Mouse (Mus musculus): ENCODE results near the gene Kif1c.

Gene Kif1c

DNA sequence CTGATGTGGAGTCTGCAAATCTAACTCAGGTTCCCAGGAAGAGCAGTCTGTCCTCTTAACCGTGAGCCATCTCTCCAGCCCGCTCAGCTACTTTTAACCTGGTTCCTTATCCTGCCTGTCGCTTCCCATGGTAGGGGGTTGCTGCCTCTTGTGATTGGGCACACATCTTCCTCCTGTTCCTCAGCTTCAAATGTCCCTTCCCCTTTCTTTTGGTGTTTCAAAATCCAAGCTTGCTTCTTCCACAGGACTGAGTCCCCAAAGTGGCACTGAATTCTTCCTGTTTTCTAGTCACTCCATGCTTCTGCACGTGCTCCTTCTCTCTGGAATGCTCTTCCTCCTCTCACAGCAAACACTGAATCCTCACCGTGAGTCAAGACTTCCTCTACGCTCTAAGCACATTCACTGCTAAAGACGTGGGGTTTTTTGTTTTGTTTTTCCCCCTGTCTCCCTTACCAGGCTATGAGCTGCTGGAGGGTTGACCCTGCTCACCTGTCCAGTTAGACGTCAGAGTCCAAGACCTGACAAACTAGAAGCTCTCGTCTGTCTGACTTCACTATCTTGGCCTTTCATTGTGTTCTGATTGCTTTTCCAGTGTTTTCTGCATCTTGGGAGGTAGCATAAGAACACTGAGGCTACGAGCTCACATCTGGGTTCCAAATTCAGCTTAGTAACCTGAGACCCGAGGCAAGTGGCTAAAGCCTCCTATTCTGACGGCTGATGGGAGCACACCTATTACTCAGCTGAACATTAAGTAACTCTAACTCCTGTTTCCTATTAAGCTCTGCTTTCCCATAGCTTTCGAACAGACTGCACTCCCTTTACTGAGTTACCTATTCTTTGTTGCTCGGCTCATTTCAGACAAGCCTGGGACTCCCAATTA, 32.8 kb upstream of the Kif1c start:
- no peak for DNase-seq

DNA sequence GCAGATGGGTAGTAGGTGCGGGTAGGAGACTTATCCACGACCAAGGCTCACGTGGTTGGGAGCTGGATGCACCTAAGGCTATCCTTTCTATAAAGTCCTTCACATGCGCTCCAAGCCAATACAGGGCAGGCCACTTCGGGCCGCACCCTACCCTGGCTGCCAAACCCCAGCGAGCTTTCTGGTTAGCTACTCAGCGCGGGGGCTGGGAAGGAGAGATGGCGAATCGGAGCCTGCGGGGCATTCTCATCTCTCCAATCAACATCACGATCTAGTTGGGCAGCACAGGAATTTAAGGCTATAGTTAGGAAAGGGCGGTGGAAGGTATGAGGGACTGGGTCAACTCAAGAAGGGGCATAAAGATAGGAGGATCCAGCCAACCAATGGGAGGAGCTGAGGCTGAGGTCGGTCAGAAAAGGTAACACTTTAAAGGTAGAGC, 32.0 kb upstream of the Kif1c start:
- DNase-seq: no peak

DNA sequence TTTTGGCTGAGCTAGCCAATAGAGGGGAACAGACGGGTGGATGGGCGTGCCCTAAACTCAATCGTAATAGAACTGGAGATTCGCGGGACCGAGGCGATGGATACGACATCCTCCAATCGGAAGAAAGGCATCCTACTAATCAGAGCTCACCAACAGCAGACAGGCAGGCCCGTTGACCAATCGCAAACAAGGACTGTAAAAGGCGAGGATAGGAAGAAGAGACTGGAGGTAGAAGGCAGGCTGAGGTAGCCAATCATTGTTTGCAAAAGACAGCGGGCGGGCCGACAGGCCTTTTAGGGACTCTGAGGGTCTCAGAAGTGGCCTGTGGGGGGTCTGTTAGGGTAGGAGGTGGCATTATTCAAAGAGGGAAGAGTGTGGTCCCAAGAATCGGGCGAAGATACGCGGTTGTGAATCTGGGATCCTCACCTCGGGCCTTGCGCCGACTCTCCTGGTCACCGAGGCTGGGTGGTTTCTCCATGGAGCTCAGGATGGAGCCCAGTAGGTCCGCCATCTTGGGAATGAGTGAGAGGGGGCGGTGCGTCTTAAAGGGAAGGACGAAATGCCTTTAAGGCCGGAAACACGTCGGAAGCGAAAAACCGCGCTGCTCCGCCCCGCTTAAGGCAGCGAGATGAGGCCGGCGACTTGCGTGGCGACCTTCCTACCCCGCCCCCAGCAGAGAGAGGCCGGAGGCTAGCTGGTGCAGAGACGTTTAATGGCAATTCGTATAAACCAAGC, 31.4 kb upstream of the Kif1c start, which contains the start of gene Spag7:
Spag7 (minus strand) TSS at position 646 of the 735 bp plus-strand sequence.
- DNase-seq: peak; percentile 99

DNA sequence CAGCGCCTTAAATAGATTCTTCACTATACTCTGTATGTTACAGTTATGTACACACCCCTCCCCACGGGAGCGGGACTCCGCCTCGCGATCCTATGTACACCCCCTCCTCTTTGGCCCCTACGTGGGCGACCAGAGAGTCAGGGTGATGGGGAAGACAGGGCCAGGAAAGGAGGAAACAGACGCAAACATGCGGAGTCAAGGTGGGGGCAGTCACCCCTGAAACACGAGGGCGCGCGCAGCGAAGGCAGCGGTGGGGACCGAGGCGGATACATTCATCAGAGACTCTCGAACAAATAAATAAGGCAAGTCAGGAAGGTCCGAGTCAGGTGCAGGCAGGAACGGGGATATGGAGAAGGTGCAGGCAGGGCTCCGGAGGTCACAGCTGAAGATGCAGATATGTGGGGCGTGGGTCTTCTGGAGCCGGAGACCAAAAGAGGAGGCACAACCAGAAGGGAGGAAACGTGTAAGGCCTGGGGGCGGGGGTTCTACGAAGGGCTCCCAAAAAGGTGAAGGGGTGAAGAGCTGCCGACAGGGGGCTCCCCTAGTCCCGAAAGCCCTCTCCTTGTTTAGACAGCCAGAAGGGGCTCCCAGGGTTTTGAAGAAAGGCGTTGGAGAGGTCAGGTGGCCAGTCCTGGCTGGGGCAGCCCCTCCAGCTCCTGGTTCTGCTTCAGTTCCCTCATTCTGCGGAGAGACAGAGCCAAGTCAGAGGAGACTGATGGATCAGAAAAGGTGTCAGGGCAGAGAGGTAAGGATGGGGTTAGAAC, 30.6 kb upstream of the Kif1c start:
- peak; percentile 78 for DNase-seq

DNA sequence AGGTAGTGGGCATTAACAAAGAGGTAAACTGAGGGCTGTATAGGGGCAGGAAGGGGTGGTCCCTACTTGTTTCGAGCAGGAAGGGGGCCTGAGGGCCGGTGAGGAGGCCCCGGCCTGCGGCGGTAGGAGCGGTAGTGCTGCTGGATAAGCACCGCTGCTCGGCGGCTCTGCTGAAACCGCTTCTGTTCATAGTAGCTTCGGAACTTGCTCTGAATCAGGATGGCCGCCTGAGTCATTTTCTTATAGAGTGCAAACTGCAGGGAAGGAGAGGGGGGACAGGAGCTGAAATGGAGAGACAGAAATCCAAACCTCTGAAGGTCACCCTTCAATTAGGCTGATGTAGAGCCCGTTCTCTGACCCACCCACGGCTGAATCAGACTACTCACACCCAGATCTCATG, 29.9 kb upstream of the Kif1c start:
- no peak for DNase-seq

DNA sequence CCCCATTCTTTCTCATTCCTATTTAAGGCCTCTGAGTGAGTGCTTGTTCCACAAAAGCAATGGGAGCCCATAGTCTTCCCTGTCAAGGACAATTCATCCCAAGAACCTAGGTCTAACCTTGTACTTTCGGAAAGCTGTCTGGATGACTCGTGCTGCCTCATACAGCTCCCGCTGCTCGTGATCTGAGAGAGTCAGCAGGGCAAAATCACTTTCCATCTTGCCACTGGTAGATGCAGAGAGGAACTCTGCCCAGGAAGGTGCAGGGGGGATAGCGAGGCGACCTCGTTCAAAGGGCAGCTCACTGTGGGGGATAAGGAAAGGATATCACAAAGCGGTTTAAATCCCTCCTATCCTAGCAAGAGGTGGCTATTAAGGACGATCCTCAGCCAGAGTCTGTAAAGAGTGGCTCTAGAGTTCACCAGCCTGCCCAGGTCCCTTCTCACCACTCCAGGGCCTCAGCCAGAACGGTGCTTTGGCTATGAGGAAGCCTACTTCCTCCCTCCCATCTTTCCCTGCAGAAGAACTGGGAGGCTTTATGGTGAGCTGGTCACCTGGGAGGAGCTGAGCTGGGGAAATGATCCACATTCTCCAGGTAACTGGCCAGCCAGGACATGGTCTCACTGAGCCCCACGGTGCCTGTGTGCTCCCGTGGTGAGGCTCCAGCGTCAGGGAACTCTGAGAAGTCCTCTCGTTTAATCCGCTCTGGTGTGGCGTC, 28.9 kb upstream of the Kif1c start:
- DNase-seq: peak; percentile 36

DNA sequence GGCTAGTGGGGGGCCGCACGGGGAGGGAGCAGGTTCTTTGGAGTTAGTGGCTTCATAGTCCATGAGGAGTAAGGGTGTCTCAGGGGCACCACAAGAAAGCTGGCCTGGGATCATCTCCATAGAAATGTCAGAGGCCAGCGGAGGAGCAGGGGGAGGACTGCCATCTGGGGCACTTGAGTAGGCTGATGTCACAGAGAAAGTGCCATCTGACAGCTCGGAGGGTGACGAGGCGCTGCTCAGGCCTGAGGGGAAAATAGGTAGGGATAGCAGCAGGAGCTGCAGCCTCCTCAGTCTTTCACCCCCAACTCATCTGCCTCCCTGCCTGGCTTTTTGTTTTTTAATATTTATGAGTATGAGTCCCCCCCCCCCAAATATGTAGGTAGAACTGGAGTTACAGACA, 26.3 kb upstream of the Kif1c start:
- no peak for DNase-seq

DNA sequence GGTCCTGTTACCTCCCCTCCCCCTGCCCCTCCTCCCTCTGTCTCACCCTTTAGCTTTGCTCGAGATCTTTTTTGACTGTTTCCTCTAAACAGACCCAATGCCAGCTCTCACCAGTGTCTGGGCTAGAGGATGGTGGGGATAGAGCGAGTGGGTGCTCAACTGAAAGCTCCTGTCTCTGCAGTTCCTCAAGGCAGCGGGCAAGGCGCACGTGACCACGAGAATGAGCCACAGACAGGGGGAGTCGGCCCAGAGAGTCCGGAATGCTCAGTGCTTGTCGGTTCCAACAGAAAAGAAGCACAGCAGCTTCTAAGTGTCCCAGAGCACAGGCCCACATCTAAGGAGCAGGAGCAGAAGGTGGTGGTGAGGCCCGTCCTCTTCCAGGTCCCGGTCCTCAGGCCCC, 25.8 kb upstream of the Kif1c start:
- no peak for DNase-seq

DNA sequence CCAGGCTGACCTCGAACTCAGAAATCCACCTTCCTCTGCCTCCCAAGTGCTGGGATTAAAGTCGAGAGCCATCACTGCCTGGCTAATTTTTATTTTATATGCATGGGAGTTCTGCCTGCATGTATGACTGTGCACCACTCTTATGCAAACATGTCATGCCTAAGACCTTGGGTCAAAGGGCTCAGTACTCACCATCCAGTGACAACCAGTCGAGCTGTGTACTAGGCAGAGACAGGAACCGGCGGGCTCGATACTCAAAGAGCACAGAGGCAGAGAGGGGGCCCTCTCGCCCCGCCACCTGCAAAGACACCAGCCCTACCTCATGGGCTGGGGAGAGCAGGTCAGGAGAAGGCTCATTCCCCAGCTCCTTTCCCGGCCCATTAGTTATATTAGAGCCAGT, 22.3 kb upstream of the Kif1c start:
- no peak for DNase-seq

DNA sequence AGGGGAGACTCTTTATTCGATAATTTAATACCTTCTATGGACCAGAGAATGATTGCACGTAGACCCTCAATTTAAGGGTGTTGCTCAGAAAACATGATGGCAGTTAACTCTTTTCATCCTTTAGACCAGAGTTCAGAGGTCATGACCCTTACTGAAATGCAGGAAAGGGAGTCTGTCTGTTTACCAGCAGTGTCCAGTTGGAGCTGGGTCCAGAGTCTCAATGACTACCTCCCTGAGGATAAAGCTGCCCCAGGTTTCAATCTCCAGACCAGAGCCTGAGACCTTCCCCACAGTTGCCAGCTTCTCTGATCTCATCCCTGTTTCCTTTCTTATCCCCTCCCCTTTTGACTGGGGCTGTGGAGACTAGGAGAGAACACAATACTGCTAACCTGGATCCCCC, 21.8 kb upstream of the Kif1c start:
- no peak for DNase-seq

DNA sequence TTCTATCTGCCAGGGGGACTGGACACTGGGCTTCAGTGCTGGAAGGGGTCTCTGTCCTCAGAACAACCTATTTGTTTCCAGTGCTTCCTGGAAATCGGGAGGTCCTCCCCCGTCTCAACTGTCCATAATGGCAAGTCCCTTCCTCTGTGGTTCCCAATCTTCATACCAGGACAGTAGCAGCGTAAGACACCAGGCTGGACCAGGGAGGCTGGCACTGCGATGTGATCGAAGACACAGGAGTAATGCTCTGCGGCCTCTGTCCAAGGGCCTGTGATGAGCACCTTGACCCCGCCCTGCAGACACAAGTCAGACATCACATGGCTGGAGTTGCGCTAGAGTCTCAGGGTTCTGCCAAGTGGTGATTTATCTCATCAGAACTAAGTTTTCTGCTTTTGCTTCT, 21.0 kb upstream of the Kif1c start:
- DNase-seq: no peak

DNA sequence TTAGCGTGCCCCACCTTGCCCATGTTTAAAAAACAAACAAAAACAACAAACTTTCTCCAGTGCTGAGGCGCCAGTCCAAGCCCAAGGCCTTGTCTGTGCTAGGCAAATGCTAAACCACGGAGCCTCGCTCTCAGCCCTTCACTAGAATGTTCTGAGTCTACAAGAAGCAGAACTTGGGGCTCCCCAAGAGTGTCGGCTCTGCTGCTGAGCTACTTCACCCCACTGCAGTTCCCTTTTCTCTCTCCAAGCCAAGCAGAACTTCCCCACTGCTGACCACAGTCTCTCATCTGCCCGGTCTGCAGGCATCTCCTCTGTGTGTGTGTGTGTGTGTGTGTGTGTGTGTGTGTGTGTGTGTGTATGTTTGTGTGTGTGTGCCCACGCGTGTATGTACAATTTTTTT, 20.5 kb upstream of the Kif1c start:
- no peak for DNase-seq

DNA sequence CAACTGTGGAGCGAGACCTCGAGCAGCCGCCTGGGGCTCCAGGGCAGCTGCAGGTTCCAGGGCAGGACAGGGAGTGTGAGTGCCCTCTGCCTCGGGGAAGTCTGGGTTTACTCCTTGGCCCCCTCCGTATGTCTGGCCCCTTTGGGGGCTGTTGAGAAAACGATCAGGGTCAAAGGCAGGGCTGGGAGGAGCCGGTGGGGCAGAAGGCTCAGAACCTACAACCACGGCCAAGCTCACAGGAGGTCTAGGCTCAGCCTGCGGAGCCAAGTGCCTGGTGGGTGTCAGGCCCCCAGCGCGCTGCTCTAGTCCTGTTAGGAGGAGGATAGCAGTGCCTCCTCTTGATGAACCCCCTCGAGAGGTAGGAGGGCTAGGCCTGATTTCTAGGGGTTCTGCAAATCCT, 19.2 kb upstream of the Kif1c start:
- no peak for DNase-seq

DNA sequence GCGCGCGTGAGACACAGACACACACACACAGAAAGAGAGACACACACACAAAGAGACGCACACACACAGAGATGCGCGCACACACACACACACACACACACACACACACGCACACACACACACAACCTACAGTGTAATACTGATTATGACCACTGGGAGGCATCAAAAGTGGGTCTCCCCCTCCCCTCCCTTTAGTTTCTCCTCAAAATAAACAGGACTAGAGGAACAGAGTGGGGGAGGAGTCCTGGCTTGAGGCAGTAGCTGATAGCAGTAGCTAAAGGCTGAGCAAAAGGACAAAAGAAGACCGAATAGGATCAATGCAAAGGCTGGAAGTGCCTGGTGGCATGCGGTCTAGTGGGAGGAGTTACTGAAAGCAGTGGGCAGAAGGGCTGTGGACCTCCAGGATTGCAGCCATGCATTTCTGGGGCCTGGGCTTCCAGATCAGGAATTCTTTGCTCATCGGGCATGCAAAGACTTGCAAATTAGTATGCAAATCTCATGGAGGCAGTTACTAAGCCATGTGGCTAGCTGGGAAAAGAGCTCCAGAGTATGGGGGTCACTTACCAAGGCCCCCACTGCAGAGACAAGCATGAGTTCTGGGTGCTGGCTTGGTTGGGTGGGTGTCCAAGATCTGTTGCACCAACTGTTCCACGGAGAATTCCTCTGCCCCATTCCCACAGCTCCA, 18.3 kb upstream of the Kif1c start:
- peak; percentile 30 for DNase-seq

DNA sequence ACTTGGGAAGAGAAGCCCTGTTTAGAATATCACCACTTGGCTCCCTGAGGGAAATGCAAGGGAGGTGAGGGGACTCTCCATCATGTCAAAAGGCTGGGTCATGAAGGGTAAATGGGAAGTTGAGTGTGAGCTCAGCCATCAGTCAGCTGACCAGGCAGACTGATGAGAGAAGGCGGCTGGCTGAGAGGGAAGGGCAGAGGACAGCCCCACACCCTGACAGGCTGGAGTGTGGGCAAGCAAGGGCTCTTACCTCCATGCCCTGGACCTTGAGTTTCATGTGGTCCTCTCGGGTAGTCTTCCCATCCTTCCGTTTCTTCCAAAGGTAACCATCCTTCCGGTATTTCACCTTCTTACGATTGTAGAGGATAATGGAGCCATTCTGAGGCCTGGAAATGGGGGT, 16.7 kb upstream of the Kif1c start:
- DNase-seq: no peak

DNA sequence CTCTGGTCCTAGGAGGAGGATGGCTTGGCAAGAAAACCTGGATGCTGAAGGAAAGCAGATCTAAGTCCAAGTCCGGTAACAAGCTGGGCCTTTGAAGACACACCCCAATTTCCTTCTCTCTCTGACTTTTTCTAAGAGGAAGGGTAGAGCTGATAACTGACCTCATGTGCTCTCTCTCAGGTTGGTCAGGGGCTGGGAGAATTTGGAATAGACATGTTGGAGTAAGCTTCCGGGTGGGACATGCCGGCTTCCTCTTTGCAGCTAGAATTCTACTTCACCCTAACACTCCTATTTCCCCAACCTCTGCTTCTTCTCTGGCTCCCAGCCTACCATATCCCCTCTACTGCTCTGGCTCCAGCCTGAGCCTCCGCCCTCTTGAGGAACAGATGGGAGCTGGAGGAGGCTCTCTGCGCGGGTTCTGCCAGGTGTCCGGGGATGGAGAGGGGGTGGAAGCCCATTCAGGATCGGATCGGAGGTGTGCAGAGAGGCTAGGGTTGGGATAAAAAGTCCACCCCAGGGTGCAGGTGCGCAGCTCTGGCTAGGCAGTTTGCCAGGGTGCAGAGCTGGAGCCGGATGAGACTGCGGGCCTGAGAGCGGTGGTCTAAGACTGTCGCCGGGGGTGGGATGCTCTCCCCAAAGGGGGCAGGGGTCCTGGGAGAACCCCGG, 13.3 kb upstream of the Kif1c start:
- DNase-seq: peak; percentile 45

DNA sequence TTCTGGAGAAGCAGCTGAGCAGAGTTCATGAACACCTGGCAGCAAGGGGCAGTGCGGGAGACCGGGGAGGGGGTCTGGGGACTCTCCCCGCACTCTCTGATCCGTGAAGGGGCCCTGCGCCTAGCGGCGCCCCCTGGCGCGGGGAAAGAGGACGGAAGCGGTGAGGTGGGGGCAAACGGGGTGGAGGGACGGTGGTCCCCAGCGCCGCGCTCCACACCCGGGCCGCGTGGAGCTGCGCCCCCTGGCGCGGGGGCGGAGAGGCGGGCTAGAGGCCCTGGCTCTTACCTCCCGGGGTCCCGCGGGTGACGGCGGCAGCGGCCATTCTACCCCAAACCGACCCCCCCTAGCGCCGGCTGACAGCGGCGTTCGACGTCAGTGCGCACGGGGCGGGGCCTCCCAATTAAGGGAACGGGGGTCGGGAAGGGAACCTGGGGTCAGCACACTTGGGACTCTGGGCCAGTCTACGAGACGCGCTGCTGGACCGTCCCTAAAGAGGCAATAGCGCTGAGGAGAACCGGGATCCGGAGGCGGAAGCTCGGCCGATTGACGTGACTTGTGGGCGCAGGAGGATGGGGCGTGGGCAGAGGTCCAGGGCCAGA, 12.6 kb upstream of the Kif1c start, which contains the start of gene Camta2:
Camta2 (minus strand) TSS at position 505 of the 599 bp plus-strand sequence.
- DNase-seq: peak; percentile 94

DNA sequence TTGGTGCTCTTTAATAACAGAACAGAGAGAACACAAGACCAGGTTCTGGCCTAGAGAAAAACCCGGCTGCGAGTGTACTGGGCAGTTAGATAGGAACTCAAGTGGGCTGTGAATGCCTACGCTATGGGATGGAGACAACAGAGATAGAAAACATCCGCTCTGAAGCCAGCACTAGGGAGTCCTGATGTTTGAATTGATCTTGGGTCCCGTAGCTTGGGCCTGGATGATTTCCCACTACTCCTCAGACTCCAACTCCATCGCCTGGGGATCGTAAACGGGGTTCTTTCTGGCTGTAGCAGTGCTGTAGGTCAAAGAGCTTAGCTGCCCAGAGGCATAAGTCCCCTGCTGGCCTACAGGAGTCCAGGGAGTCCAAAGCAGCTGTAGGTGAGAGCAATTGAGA, 12.0 kb upstream of the Kif1c start:
- DNase-seq: no peak

DNA sequence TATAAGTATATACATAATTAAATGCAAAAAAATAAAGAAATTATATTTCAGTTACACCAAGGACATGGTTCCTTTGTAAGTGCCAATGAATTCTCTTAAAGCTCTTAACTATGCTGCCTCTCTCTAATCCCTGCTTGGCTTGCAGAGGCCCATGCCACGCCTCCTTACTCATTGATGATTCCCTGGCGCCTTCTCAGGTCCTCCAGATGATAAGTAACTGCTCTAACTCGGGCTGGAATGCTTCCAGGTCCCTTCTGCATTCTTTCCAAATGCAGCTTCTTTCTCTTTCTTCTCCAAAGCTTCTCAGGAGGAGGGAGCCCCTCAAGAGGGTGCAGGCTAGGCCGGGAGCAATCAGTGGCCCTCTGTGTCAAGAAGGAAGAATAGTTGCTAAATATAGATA, 10.8 kb upstream of the Kif1c start:
- peak; percentile 52 for DNase-seq

DNA sequence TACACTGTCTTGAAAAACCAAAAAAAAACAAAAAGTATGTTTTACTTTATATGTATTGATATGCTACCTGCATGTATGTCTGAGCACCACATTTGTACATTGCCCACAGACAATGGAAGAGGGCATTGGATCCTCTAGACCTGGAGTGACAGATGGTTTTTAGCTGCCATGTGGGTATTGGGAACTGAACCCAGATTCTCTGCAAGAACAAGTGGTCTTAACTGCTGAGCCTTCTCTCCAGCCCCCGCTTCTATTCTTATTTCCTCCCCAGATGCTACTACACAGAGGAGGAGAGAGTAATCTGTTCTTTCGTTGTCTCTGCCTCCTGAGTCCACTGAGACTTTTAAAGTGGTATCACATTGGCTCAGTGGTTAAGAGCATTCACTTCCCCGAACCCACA, 6.8 kb upstream of the Kif1c start:
- DNase-seq: no peak

DNA sequence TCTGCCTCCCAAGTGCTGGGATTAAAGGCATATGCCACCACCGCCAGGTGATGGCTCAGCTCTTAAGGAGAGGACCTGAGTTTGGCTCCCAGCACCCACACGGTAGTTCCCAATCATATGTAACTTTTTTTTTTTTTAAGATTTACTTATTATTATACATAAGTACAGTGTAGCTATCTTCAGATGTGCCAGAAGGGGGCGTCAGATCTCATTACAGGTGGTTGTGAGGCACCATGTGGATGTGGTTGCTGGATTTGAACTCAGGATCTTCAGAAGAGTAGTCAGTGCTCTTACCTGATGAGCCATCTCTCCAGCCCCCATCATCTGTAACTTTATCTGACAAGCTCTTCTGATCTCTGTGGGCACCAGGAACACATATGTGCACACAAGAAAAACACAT, 3.0 kb upstream of the Kif1c start:
- no peak for DNase-seq
